Comparison of ENCODE assay signal across 19 mouse cellular contexts in genomic region chr1:131359609-131360008, GRCm38 (mm10).
"Had no signal": no experiment of that assay in that cellular context is flagged by ENCODE, and none has a peak within 500 bp of the region (broad histone marks: within the 10 kb centered on the region; RNA-seq: fewer than 3 reads in every experiment).

No protein-coding gene starts in this region.

- H3K36me3 ChIP-seq: stomach, embryonic 15.5 days had no signal

- ATAC-seq: liver, postnatal 0 days; lung, postnatal 0 days; midbrain, embryonic 16.5 days had no signal

- H3K9ac ChIP-seq: liver, embryonic 13.5 days; liver, embryonic 15.5 days; liver, postnatal 0 days; lung, embryonic 15.5 days; midbrain, embryonic 12.5 days; neural tube, embryonic 12.5 days; stomach, embryonic 15.5 days had no signal

- H3K27me3 ChIP-seq: liver, embryonic 13.5 days; liver, embryonic 15.5 days; lung, embryonic 15.5 days; megakaryocyte, embryonic 14.5 days; midbrain, embryonic 12.5 days; neural tube, embryonic 12.5 days; stomach, embryonic 15.5 days had no signal

- H3K4me1 ChIP-seq: lung, embryonic 15.5 days; midbrain, embryonic 10.5 days; midbrain, embryonic 12.5 days; neural tube, embryonic 12.5 days; stomach, embryonic 15.5 days had no signal

- DNase-seq: liver, embryonic 13.5 days; liver, postnatal 0 days; lung, adult 2 months; lung, postnatal 14 days; lung, postnatal 36 days; midbrain, embryonic 14.5 days; right cerebral cortex, postnatal 14 days; thymus, adult 2 months; thymus, postnatal 36 days had no signal

- H3K4me3 ChIP-seq: liver, embryonic 13.5 days; liver, embryonic 15.5 days; lung, embryonic 15.5 days; megakaryocyte, embryonic 14.5 days; midbrain, embryonic 10.5 days; midbrain, embryonic 12.5 days; neural tube, embryonic 12.5 days; stomach, embryonic 15.5 days had no signal

- H3K27ac ChIP-seq: liver, embryonic 13.5 days; liver, embryonic 15.5 days; lung, embryonic 15.5 days; midbrain, embryonic 10.5 days; midbrain, embryonic 12.5 days; neural tube, embryonic 12.5 days; stomach, embryonic 15.5 days; stomach, postnatal 0 days had no signal

- H3K9me3 ChIP-seq: liver, embryonic 13.5 days; liver, embryonic 15.5 days; lung, embryonic 15.5 days; megakaryocyte, embryonic 14.5 days; midbrain, embryonic 10.5 days; midbrain, embryonic 12.5 days; neural tube, embryonic 12.5 days; stomach, embryonic 15.5 days had no signal
